11 mouse cellular contexts compared by ENCODE assay signal in genomic region chrY:90732101-90732542, GRCm38 (mm10). TPM values are rescaled to one million over a fixed set of nuclear protein-coding genes. Genes with fewer than 3 reads are reported as not detected.
DNase-seq lines count a peak whose midpoint lies in the region; ATAC-seq and TF ChIP-seq lines count a peak whose summit lies in the region.
"Not testable (repeated sequence)": the region's sequence is repeated elsewhere in the genome, so short reads cannot be mapped to it uniquely, and the experiment has no call there.
"Had no signal": no experiment of that assay in that cellular context is flagged by ENCODE, and none has a peak within 500 bp of the region (broad histone marks: within the 10 kb centered on the region; RNA-seq: fewer than 3 reads in every experiment).

No protein-coding gene starts in this region.

- H3K9me3 ChIP-seq in forebrain, postnatal 0 days (ENCODE audit: low read length); hindbrain, embryonic 16.5 days (ENCODE audit: control insufficient read depth, low read length): not testable (repeated sequence)

- peak; percentile 88 for ATAC-seq in forebrain, postnatal 0 days
- ATAC-seq in hindbrain, embryonic 16.5 days: peak; percentile 50; the same call in 1 of the 2 replicates

- TF ChIP-seq CTCF in forebrain, postnatal 0 days (IDR thresholded peaks at IDR 0.05; ENCODE audit: low read depth): not testable (repeated sequence)

- H3K4me1 ChIP-seq in forebrain, postnatal 0 days (ENCODE audit: insufficient read depth); hindbrain, embryonic 16.5 days (ENCODE audit: control insufficient read depth, insufficient read depth, low read depth, low read length): not testable (repeated sequence)

- WGBS in forebrain, postnatal 0 days: 42% methylated on average over 10 of the region's 10 CpGs
- 56% methylated on average over 10 of the region's 10 CpGs for WGBS in hindbrain, embryonic 16.5 days

- H3K27ac ChIP-seq in forebrain, postnatal 0 days (ENCODE audit: low read depth, low read length); hindbrain, embryonic 16.5 days (ENCODE audit: low read depth, low read length): not testable (repeated sequence)

- H3K36me3 ChIP-seq in forebrain, postnatal 0 days (ENCODE audit: insufficient read depth); hindbrain, embryonic 16.5 days (ENCODE audit: control insufficient read depth, insufficient read depth, low read length): not testable (repeated sequence)

- not testable (repeated sequence) for H3K4me2 ChIP-seq in forebrain, postnatal 0 days (ENCODE audit: low read depth); hindbrain, embryonic 16.5 days (ENCODE audit: low read length)

- H3K9ac ChIP-seq in forebrain, postnatal 0 days; hindbrain, embryonic 16.5 days (ENCODE audit: low read depth, low read length): not testable (repeated sequence)

- H3K27me3 ChIP-seq in forebrain, postnatal 0 days (ENCODE audit: insufficient read depth, low read length); hindbrain, embryonic 16.5 days (replicated peaks; ENCODE audit: control insufficient read depth, insufficient read depth, low read length): not testable (repeated sequence)

- DNase-seq in A20 (ENCODE audit: low read depth, low spot score) (peak; percentile 79), adipocyte (ENCODE audit: low spot score) (peak; percentile 95)
- peak; percentile 14 to 38 for DNase-seq in cerebellum, postnatal 36 days
- peak; percentile 93 for DNase-seq in forebrain, postnatal 0 days
- peak; percentile 27 to 85 for DNase-seq in layer of hippocampus, postnatal 14 days (ENCODE audit: low spot score in 2 of 2)
- DNase-seq in mesoderm, embryonic 11.5 days (ENCODE audit: low read depth, low spot score): peak; percentile 99
- peak; percentile 48 to 76 for DNase-seq in right cerebral cortex, postnatal 10 days (ENCODE audit: low spot score in 2 of 2)

- not testable (repeated sequence) for H3K4me3 ChIP-seq in forebrain, postnatal 0 days (ENCODE audit: low read depth, low read length); hindbrain, embryonic 16.5 days (ENCODE audit: low read length)

RNA-seq across cellular contexts. Expression of gene Gm21860, which starts 22.5 kb away (rescaled TPM):
- not detected in 2 replicates for total RNA-seq in forebrain, postnatal 0 days (2014; rRNA removed)
- polyA plus RNA-seq in forebrain, postnatal 0 days (2015; fragmentation: Nextera tagmentation; extraction: Ambion mirVana): not detected in 2 replicates
- not detected in 2 replicates for polyA plus RNA-seq in hindbrain, embryonic 16.5 days (2015; fragmentation: Nextera tagmentation; extraction: Ambion mirVana)
- not detected for total RNA-seq in layer of hippocampus, postnatal 14 days (2021)
- total RNA-seq: gastrocnemius, postnatal 4 days had no signal
- polyA plus RNA-seq: kidney, embryonic 15.5 days; liver, embryonic 12.5 days had no signal

RNA-seq across cellular contexts. Expression of gene Gm47283, which starts 52.4 kb away (rescaled TPM):
- total RNA-seq in forebrain, postnatal 0 days (2014; rRNA removed): not detected in 2 replicates
- polyA plus RNA-seq in forebrain, postnatal 0 days (2015; fragmentation: Nextera tagmentation; extraction: Ambion mirVana): not detected in 2 replicates
- not detected in 2 replicates for polyA plus RNA-seq in hindbrain, embryonic 16.5 days (2015; fragmentation: Nextera tagmentation; extraction: Ambion mirVana)
- total RNA-seq in layer of hippocampus, postnatal 14 days (2021): not detected
- total RNA-seq: gastrocnemius, postnatal 4 days had no signal
- polyA plus RNA-seq: kidney, embryonic 15.5 days; liver, embryonic 12.5 days had no signal

Comparison
In these comparisons a context has a peak if more than half of its experiments do, and no peak if none do; other contexts are left out.
1. DNase-seq: peak in every context shown above with its lines; median percentile 99 in mesoderm, embryonic 11.5 days; 95 in adipocyte; 93 in forebrain, postnatal 0 days; 79 in A20; 62 in right cerebral cortex, postnatal 10 days; 56 in layer of hippocampus, postnatal 14 days; 26 in cerebellum, postnatal 36 days.